Mouse (Mus musculus) layer of hippocampus, adult 18-20 months (tissue): ENCODE measurements around the gene Ctcfl. TPM values are rescaled to one million over a fixed set of nuclear protein-coding genes. Genes with fewer than 3 reads are reported as not detected.
A peak's percentile ranks its signal among the peaks of the same experiment; 100 is the strongest.

ENCODE experiments used
- DNase-seq, 2 experiments: peaks; one replicate each; pipeline ENCODE4 v3.0.0; 2022; ENCODE audit warnings: low spot score in 2 of 2
- long read RNA-seq: library from polyadenylated mRNA; stranded (forward); transcript quantifications from one replicate; pipeline ENCODE4 v2.0.0, GENCODE M21; 2021
- total RNA-seq, 2 experiments: library from RNA; stranded (reverse); gene quantifications; 2 replicates each; pipeline ENCODE4 v1.2.3; 2021

Gene Ctcfl
- total RNA-seq: not detected
- long read RNA-seq: 0 reads

- DNase-seq: no peak
Observed at GRCm38 (mm10) chr2:173119023-173119944, at the start of gene Ctcfl. TSS of gene Ctcfl (minus strand) at chr2:173119525.

- peak in 1 of 2 experiments; percentile 27 for DNase-seq
Observed at GRCm38 (mm10) chr2:173168411-173168851, 49.1 kb upstream of the Ctcfl start.

GRCm38 (mm10) chr2:173165357-173165756, 46.0 kb upstream of the Ctcfl start:
- DNase-seq: no peak

- no peak for DNase-seq
Observed at GRCm38 (mm10) chr2:173164946-173165345, 45.6 kb upstream of the Ctcfl start.

- DNase-seq: no peak
Observed at GRCm38 (mm10) chr2:173164358-173164757, 45.0 kb upstream of the Ctcfl start.

GRCm38 (mm10) chr2:173163380-173163779, 44.1 kb upstream of the Ctcfl start:
- no peak for DNase-seq

GRCm38 (mm10) chr2:173159354-173160311, 40.3 kb upstream of the Ctcfl start:
- DNase-seq: peak in 1 of 2 experiments; percentile 48

GRCm38 (mm10) chr2:173158390-173159055, 39.2 kb upstream of the Ctcfl start:
- no peak for DNase-seq

GRCm38 (mm10) chr2:173157871-173158270, 38.5 kb upstream of the Ctcfl start:
- no peak for DNase-seq

GRCm38 (mm10) chr2:173157376-173157775, 38.1 kb upstream of the Ctcfl start:
- DNase-seq: no peak

- DNase-seq: no peak
Observed at GRCm38 (mm10) chr2:173156923-173157322, 37.6 kb upstream of the Ctcfl start.

- no peak for DNase-seq
Observed at GRCm38 (mm10) chr2:173155907-173156306, 36.6 kb upstream of the Ctcfl start.

GRCm38 (mm10) chr2:173154962-173155361, 35.6 kb upstream of the Ctcfl start:
- DNase-seq: no peak

- DNase-seq: no peak
Observed at GRCm38 (mm10) chr2:173154513-173154912, 35.2 kb upstream of the Ctcfl start.

GRCm38 (mm10) chr2:173153266-173153665, 33.9 kb upstream of the Ctcfl start:
- DNase-seq: no peak

GRCm38 (mm10) chr2:173152436-173153151, 33.3 kb upstream of the Ctcfl start, which contains the start of gene Pck1:
TSS of gene Pck1 (plus strand) at chr2:173153048.
- no peak for DNase-seq

GRCm38 (mm10) chr2:173151784-173152284, 32.5 kb upstream of the Ctcfl start:
- no peak for DNase-seq

GRCm38 (mm10) chr2:173151352-173151751, 32.0 kb upstream of the Ctcfl start:
- DNase-seq: no peak

GRCm38 (mm10) chr2:173148001-173148400, 28.7 kb upstream of the Ctcfl start:
- DNase-seq: no peak

- DNase-seq: no peak
Observed at GRCm38 (mm10) chr2:173146728-173147127, 27.4 kb upstream of the Ctcfl start.
